Mouse (Mus musculus) embryonic facial prominence, embryonic 10.5 days (tissue): ENCODE measurements around the gene Fam166b. TPM values are rescaled to one million over a fixed set of nuclear protein-coding genes. Genes with fewer than 3 reads are reported as not detected.

Experiments used
- DNase-seq: peaks from one replicate; pipeline ENCODE4 v3.0.0-alpha.2; 2017; ENCODE audit warnings: low spot score
- H3K27ac ChIP-seq: fragments of 300-500 bp; sonication (generic); replicated peaks from 2 replicates; pipeline ENCODE4 v1.5.1; 2016; ENCODE audit warnings: mild to moderate bottlenecking
- H3K27me3 ChIP-seq: fragments of 300-500 bp; sonication (generic); replicated peaks from 2 replicates; pipeline ENCODE4 v1.6.1; 2016; ENCODE audit warnings: low read depth, mild to moderate bottlenecking; ENCODE audit not compliant: poor library complexity, severe bottlenecking
- H3K36me3 ChIP-seq: fragments of 300-500 bp; sonication (generic); replicated peaks from 2 replicates; pipeline ENCODE4 v1.6.1; 2016; ENCODE audit warnings: mild to moderate bottlenecking, moderate library complexity
- H3K4me1 ChIP-seq: fragments of 300-500 bp; sonication (generic); 2 replicates; pipeline ENCODE4 v1.6.1; 2016
- H3K4me3 ChIP-seq: fragments of 300-500 bp; sonication (generic); 2 replicates; pipeline ENCODE4 v1.5.1; 2016; ENCODE audit warnings: mild to moderate bottlenecking, moderate library complexity
- H3K9me3 ChIP-seq: fragments of 300-500 bp; sonication (generic); 2 replicates; pipeline ENCODE4 v1.6.1; 2016; ENCODE audit warnings: mild to moderate bottlenecking
- WGBS: fragments of 180-500 bp; shearing (Covaris S2); methylation state at CpG from one replicate; pipeline ENCODE4 v1.1.7; 2016; 5-methylcytosine and 5-hydroxymethylcytosine counted together
- polyA plus RNA-seq: library from polyadenylated mRNA; unstranded; fragments of >200 nt; fragmentation: Nextera tagmentation; extraction: Ambion mirVana; gene quantifications from 2 replicates; pipeline ENCODE4 v1.2.1, GENCODE M21; 2016

Fam166b gene
- polyA plus RNA-seq, 1 experiment from 2014 or later, result not detected

GRCm38 (mm10) chr4:43382155-43383020 lies 46.5 kb downstream of the Fam166b start:
- H3K27ac ChIP-seq, result peak overlapping the region; percentile 86
- H3K4me3 ChIP-seq, result peak overlapping the region; percentile 82
- peaks cover 19% of the 10 kb centered on the region for H3K4me1 ChIP-seq
- no peak for DNase-seq
- peaks cover 34% of the 10 kb centered on the region for H3K27me3 ChIP-seq
- no peaks in the 10 kb centered on the region for H3K36me3 ChIP-seq
- no peaks in the 10 kb centered on the region for H3K9me3 ChIP-seq
- WGBS, result 8% methylated on average over 32 of the region's 33 CpGs

- Histone ChIP-seq H3K9me3 (no peaks in the 10 kb centered on the region), H3K4me3 (peak within 1 kb of the TSS; percentile 82), H3K27me3 (peaks cover 34% of the 10 kb centered on the region), H3K4me1 (peaks cover 19% of the 10 kb centered on the region), H3K27ac (peak within 1 kb of the TSS; percentile 86), H3K36me3 (no peaks in the 10 kb centered on the region)
- 2% methylated on average over 63 of the region's 63 CpGs for WGBS
- DNase-seq, result peak; percentile 87
Observed at GRCm38 (mm10) chr4:43381408-43382154, 47.4 kb downstream of the Fam166b start, which contains the start of gene Rusc2. Rusc2 (plus strand) TSS chr4:43381979.

- no peaks in the 10 kb centered on the region for H3K36me3 ChIP-seq
- H3K4me3 ChIP-seq, result peak overlapping the region; percentile 82
- no peak overlapping the region for H3K27ac ChIP-seq
- DNase-seq, result no peak
- H3K9me3 ChIP-seq, result no peaks in the 10 kb centered on the region
- 67% methylated on average over 10 of the region's 10 CpGs for WGBS
- peaks cover 19% of the 10 kb centered on the region for H3K4me1 ChIP-seq
- peaks cover 34% of the 10 kb centered on the region for H3K27me3 ChIP-seq
Observed at GRCm38 (mm10) chr4:43380951-43381350, 48.0 kb downstream of the Fam166b start.

- H3K4me3 ChIP-seq, result no peak overlapping the region
- H3K9me3 ChIP-seq, result no peaks in the 10 kb centered on the region
- peaks cover 34% of the 10 kb centered on the region for H3K27me3 ChIP-seq
- DNase-seq, result no peak
- no peak overlapping the region for H3K27ac ChIP-seq
- H3K36me3 ChIP-seq, result no peaks in the 10 kb centered on the region
- 90% methylated on average over 6 of the region's 6 CpGs for WGBS
- peaks cover 19% of the 10 kb centered on the region for H3K4me1 ChIP-seq
Observed at GRCm38 (mm10) chr4:43379601-43380000, 49.3 kb downstream of the Fam166b start.

Other genes starting within 250 kb of the Fam166b start
- 0.16 and 0.36 TPM in 2 replicates for gene Atp8b5, start 162.0 kb downstream of the Fam166b start, polyA plus RNA-seq
- gene Rusc2, start 47.2 kb downstream of the Fam166b start, polyA plus RNA-seq, result 9.5 and 10.9 TPM in 2 replicates
- 6.9 and 9.2 TPM in 2 replicates for gene Tesk1, start 12.8 kb upstream of the Fam166b start, polyA plus RNA-seq
- gene Cd72, start 25.5 kb upstream of the Fam166b start, polyA plus RNA-seq, result 2.3 TPM in 2 replicates
- gene Sit1, start 54.6 kb upstream of the Fam166b start, polyA plus RNA-seq, result not detected in 2 replicates
- gene Ccdc107, start 63.8 kb upstream of the Fam166b start, polyA plus RNA-seq, result 45.2 and 46.6 TPM in 2 replicates
- gene Arhgef39, start 70.6 kb upstream of the Fam166b start, polyA plus RNA-seq, result 44.1 and 48.2 TPM in 2 replicates
- gene Car9, start 77.8 kb upstream of the Fam166b start, polyA plus RNA-seq, result 0.96 and 1.0 TPM in 2 replicates
- 59.4 and 61.1 TPM in 2 replicates for gene Tpm2, start 94.6 kb upstream of the Fam166b start, polyA plus RNA-seq
- 35.7 and 36.0 TPM in 2 replicates for gene Creb3, start 133.2 kb upstream of the Fam166b start, polyA plus RNA-seq
- gene Tln1, start 133.6 kb upstream of the Fam166b start, polyA plus RNA-seq, result 53.1 and 53.5 TPM in 2 replicates
- gene Rgp1, start 149.6 kb upstream of the Fam166b start, polyA plus RNA-seq, result 17.5 and 18.8 TPM in 2 replicates
- 26.6 and 28.0 TPM in 2 replicates for gene Gba2, start 149.7 kb upstream of the Fam166b start, polyA plus RNA-seq
- gene Msmp, start 155.4 kb upstream of the Fam166b start, polyA plus RNA-seq, result 0.34 and 0.99 TPM in 2 replicates
- gene Npr2, start 202.8 kb upstream of the Fam166b start, polyA plus RNA-seq, result 12.5 and 16.7 TPM in 2 replicates
- 1.8 and 2.0 TPM in 2 replicates for gene Spag8, start 224.5 kb upstream of the Fam166b start, polyA plus RNA-seq
- 71.7 and 72.8 TPM in 2 replicates for gene Hint2, start 227.3 kb upstream of the Fam166b start, polyA plus RNA-seq
- 4.0 and 5.1 TPM in 2 replicates for gene Tmem8b, start 239.8 kb upstream of the Fam166b start, polyA plus RNA-seq
- gene Fam221b, start 240.0 kb upstream of the Fam166b start, polyA plus RNA-seq, result 1.4 and 1.7 TPM in 2 replicates